Mouse (Mus musculus) midbrain, embryonic 11.5 days (tissue): Measurements from ENCODE around the gene Phc3. TPM values are rescaled to one million over a fixed set of nuclear protein-coding genes. Genes with fewer than 3 reads are reported as not detected.

Experiments used
- ATAC-seq: fragments of 200-750 bp; cut with Nextera tagmentation; 2 replicates; pipeline ENCODE4 v1.8.0; 2017; ENCODE audit warnings: moderate TSS enrichment, moderate library complexity; ENCODE audit not compliant: low FRiP score
- DNase-seq: peaks from one replicate; pipeline ENCODE4 v3.0.0; 2015; ENCODE audit warnings: low spot score; ENCODE audit errors: missing footprints
- H3K27ac ChIP-seq: fragments of 300-500 bp; sonication (generic); 2 replicates; pipeline ENCODE4 v1.5.1; 2014; ENCODE audit warnings: low read depth, low read length
- H3K27me3 ChIP-seq: fragments of 300-500 bp; sonication (generic); 2 replicates; pipeline ENCODE4 v1.6.1; 2014; ENCODE audit warnings: mild to moderate bottlenecking, low read length, moderate library complexity, mixed read lengths; ENCODE audit not compliant: control insufficient read depth, insufficient read depth
- H3K36me3 ChIP-seq: fragments of 300-500 bp; sonication (generic); 2 replicates; pipeline ENCODE4 v1.6.1; 2014; ENCODE audit warnings: mild to moderate bottlenecking, low read length, moderate library complexity, mixed read lengths; ENCODE audit not compliant: control insufficient read depth, insufficient read depth
- H3K4me1 ChIP-seq: fragments of 300-500 bp; sonication (generic); 2 replicates; pipeline ENCODE4 v1.6.1; 2014; ENCODE audit warnings: low read length; ENCODE audit not compliant: control insufficient read depth, insufficient read depth
- H3K4me2 ChIP-seq: fragments of 300-500 bp; sonication (generic); 2 replicates; pipeline ENCODE4 v1.6.1; 2014; ENCODE audit warnings: mild to moderate bottlenecking, moderate library complexity
- H3K4me3 ChIP-seq: fragments of 300-500 bp; sonication (generic); 2 replicates; pipeline ENCODE4 v1.5.1; 2014; ENCODE audit warnings: low read depth, low read length
- H3K9ac ChIP-seq: fragments of 300-500 bp; sonication (generic); 2 replicates; pipeline ENCODE4 v1.6.1; 2014; ENCODE audit warnings: low read length
- H3K9me3 ChIP-seq: fragments of 300-500 bp; sonication (generic); 2 replicates; pipeline ENCODE4 v1.6.1; 2016; ENCODE audit warnings: low read length; ENCODE audit not compliant: control insufficient read depth
- WGBS: fragments of 180-500 bp; shearing (Covaris S2); extraction: QIAGEN DNeasy Blood & Tissue Kit; methylation state at CpG from one replicate; pipeline ENCODE4 v1.1.7; 2014; 5-methylcytosine and 5-hydroxymethylcytosine counted together
- polyA plus RNA-seq: library from polyadenylated mRNA; unstranded; fragments of >200 nt; fragmentation: Nextera tagmentation; extraction: Ambion mirVana; gene quantifications from 2 replicates; pipeline ENCODE4 v1.2.1, GENCODE M21; 2014

The Phc3 gene
- polyA plus RNA-seq, 1 experiment from 2014 or later: 4.6 TPM

GRCm38 (mm10) chr3:30959868-30960831 lies 9.1 kb downstream of the Phc3 start:
- Histone ChIP-seq H3K4me2 (no peak overlapping the region), H3K27ac (no peak overlapping the region), H3K9ac (no peak overlapping the region), H3K9me3 (no peaks in the 10 kb centered on the region), H3K36me3 (peaks cover 20% of the 10 kb centered on the region), H3K4me1 (no peaks in the 10 kb centered on the region), H3K27me3 (no peaks in the 10 kb centered on the region), H3K4me3 (no peak overlapping the region)
- no peak for DNase-seq
- 86% methylated on average over 7 of the region's 7 CpGs for WGBS
- no peak for ATAC-seq

GRCm38 (mm10) chr3:30958709-30959108 lies 10.5 kb downstream of the Phc3 start:
- DNase-seq (no peak), ATAC-seq (no peak)
- no peaks in the 10 kb centered on the region for H3K9me3 ChIP-seq
- H3K27me3 ChIP-seq: no peaks in the 10 kb centered on the region
- WGBS: 83% methylated on average over 2 of the region's 2 CpGs
- H3K4me3 ChIP-seq: no peak overlapping the region
- H3K27ac ChIP-seq: no peak overlapping the region
- H3K36me3 ChIP-seq: peaks cover 17% of the 10 kb centered on the region
- no peaks in the 10 kb centered on the region for H3K4me1 ChIP-seq
- H3K9ac ChIP-seq: no peak overlapping the region
- no peak overlapping the region for H3K4me2 ChIP-seq

GRCm38 (mm10) chr3:30956327-30956726 lies 12.9 kb downstream of the Phc3 start:
- Histone ChIP-seq H3K4me3 (no peak overlapping the region), H3K4me1 (no peaks in the 10 kb centered on the region), H3K36me3 (peaks cover 5% of the 10 kb centered on the region; the same call in 1 of the 2 replicates), H3K27me3 (no peaks in the 10 kb centered on the region), H3K9me3 (no peaks in the 10 kb centered on the region), H3K4me2 (no peak overlapping the region), H3K9ac (no peak overlapping the region), H3K27ac (no peak overlapping the region)
- ATAC-seq (no peak), DNase-seq (no peak)
- 97% methylated on average over 6 of the region's 6 CpGs for WGBS

- Histone ChIP-seq H3K4me1 (no peaks in the 10 kb centered on the region), H3K27me3 (no peaks in the 10 kb centered on the region), H3K9me3 (no peaks in the 10 kb centered on the region), H3K4me3 (no peak overlapping the region), H3K4me2 (no peak overlapping the region), H3K27ac (no peak overlapping the region), H3K9ac (no peak overlapping the region), H3K36me3 (no peaks in the 10 kb centered on the region)
- DNase-seq (no peak), ATAC-seq (no peak)
- WGBS: 91% methylated on average over 12 of the region's 12 CpGs
Observed at GRCm38 (mm10) chr3:30952273-30953070, 16.7 kb downstream of the Phc3 start.

GRCm38 (mm10) chr3:30951652-30952051 lies 17.6 kb downstream of the Phc3 start:
- Histone ChIP-seq H3K9ac (no peak overlapping the region), H3K9me3 (no peaks in the 10 kb centered on the region), H3K4me3 (no peak overlapping the region), H3K36me3 (no peaks in the 10 kb centered on the region), H3K27ac (no peak overlapping the region), H3K4me2 (no peak overlapping the region), H3K27me3 (no peaks in the 10 kb centered on the region), H3K4me1 (no peaks in the 10 kb centered on the region)
- ATAC-seq: no peak
- WGBS: 92% methylated on average over 3 of the region's 3 CpGs
- no peak for DNase-seq

- no peak for DNase-seq
- no peaks in the 10 kb centered on the region for H3K27me3 ChIP-seq
- H3K4me3 ChIP-seq: no peak overlapping the region
- no peaks in the 10 kb centered on the region for H3K4me1 ChIP-seq
- H3K9me3 ChIP-seq: no peaks in the 10 kb centered on the region
- H3K36me3 ChIP-seq: peaks cover 4% of the 10 kb centered on the region; the same call in 1 of the 2 replicates
- no peak overlapping the region for H3K9ac ChIP-seq
- H3K27ac ChIP-seq: no peak overlapping the region
- no peak for ATAC-seq
- H3K4me2 ChIP-seq: no peak overlapping the region
Observed at GRCm38 (mm10) chr3:30934384-30934783, 34.8 kb downstream of the Phc3 start.

- H3K27me3 ChIP-seq: no peaks in the 10 kb centered on the region
- H3K27ac ChIP-seq: no peak overlapping the region
- 22% methylated on average over 3 of the region's 3 CpGs for WGBS
- no peak overlapping the region for H3K9ac ChIP-seq
- H3K4me2 ChIP-seq: no peak overlapping the region
- H3K9me3 ChIP-seq: no peaks in the 10 kb centered on the region
- DNase-seq (no peak), ATAC-seq (no peak)
- no peak overlapping the region for H3K4me3 ChIP-seq
- H3K36me3 ChIP-seq: no peaks in the 10 kb centered on the region
- no peaks in the 10 kb centered on the region for H3K4me1 ChIP-seq
Observed at GRCm38 (mm10) chr3:30929828-30930227, 39.4 kb downstream of the Phc3 start.

GRCm38 (mm10) chr3:30927664-30928063 lies 41.6 kb downstream of the Phc3 start:
- Histone ChIP-seq H3K27ac (no peak overlapping the region), H3K27me3 (no peaks in the 10 kb centered on the region), H3K4me3 (no peak overlapping the region), H3K36me3 (no peaks in the 10 kb centered on the region), H3K4me1 (no peaks in the 10 kb centered on the region), H3K9me3 (no peaks in the 10 kb centered on the region), H3K9ac (no peak overlapping the region), H3K4me2 (no peak overlapping the region)
- 91% methylated on average over 3 of the region's 3 CpGs for WGBS
- no peak for DNase-seq
- no peak for ATAC-seq

GRCm38 (mm10) chr3:30917160-30917559 lies 52.1 kb downstream of the Phc3 start:
- Histone ChIP-seq H3K4me1 (no peaks in the 10 kb centered on the region), H3K4me3 (no peak overlapping the region), H3K36me3 (peaks cover 7% of the 10 kb centered on the region; the same call in 1 of the 2 replicates), H3K27me3 (no peaks in the 10 kb centered on the region), H3K27ac (no peak overlapping the region), H3K9me3 (no peaks in the 10 kb centered on the region), H3K4me2 (no peak overlapping the region), H3K9ac (no peak overlapping the region)
- no peak for ATAC-seq
- no peak for DNase-seq
- 87% methylated on average over 4 of the region's 4 CpGs for WGBS
